Mouse (Mus musculus): ENCODE data around the gene Itm2b.

- no peak for TF ChIP-seq CTCF (IDR thresholded peaks at IDR 0.05)
- TF ChIP-seq EP300 (IDR thresholded peaks at IDR 0.05), result no peak
These were observed 58.6 kb downstream of the Itm2b start for GRCm38 (mm10) chr14:73326511-73326910.
